Mouse (Mus musculus): ENCODE data around the gene Sgk1.

DNA sequence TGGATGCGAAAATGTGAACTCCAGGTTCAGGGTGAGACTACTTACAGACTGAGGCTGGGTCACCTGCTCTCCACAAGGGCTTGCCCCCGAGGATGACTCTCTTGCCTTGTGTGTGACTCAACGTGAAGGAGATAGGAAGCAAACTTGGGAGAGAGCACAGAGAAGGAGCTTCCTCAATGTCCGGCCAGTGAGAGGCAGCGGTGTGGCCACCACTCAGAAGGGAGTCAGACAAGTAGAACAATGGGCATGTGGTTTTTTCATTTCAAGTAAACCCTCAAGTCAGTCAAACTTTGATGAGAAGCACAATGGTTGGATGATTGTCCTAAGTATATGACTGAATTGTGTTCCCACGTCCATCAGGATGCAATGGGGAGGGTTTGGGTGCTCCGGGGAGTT, 36.8 kb downstream of the Sgk1 start:
- TF ChIP-seq CTCF (IDR thresholded peaks at IDR 0.05) (no peak), EP300 (IDR thresholded peaks at IDR 0.05) (no peak)

All from lung, postnatal 0 days (tissue).